Mouse (Mus musculus) heart, embryonic 16.5 days (tissue): ENCODE results near the gene Osbpl8. TPM values are rescaled to one million over a fixed set of nuclear protein-coding genes. Genes with fewer than 3 reads are reported as not detected.

Experiments used
- ATAC-seq: fragments of 200-750 bp; cut with Nextera tagmentation; replicated peaks from 2 replicates; pipeline ENCODE4 v1.8.0; 2017; ENCODE audit warnings: moderate number of reproducible peaks; ENCODE audit not compliant: insufficient read depth, low FRiP score; ENCODE audit errors: extremely low read depth
- H3K27ac ChIP-seq: fragments of 300-500 bp; sonication (generic); 2 replicates; pipeline ENCODE4 v1.5.1; 2014; ENCODE audit warnings: mild to moderate bottlenecking, low read length, control low read depth, moderate library complexity
- H3K27me3 ChIP-seq: fragments of 300-500 bp; sonication (generic); 2 replicates; pipeline ENCODE4 v1.6.1; 2014; ENCODE audit warnings: low read length, mixed read lengths; ENCODE audit not compliant: control insufficient read depth, insufficient read depth
- H3K36me3 ChIP-seq: fragments of 300-500 bp; sonication (generic); 2 replicates; pipeline ENCODE4 v1.6.1; 2014; ENCODE audit not compliant: control insufficient read depth, insufficient read depth
- H3K4me1 ChIP-seq: fragments of 300-500 bp; sonication (generic); 2 replicates; pipeline ENCODE4 v1.6.1; 2014; ENCODE audit warnings: low read length, mixed read lengths; ENCODE audit not compliant: control insufficient read depth, insufficient read depth
- H3K4me2 ChIP-seq: fragments of 300-500 bp; sonication (generic); 2 replicates; pipeline ENCODE4 v1.6.1; 2014; ENCODE audit warnings: low read depth, mild to moderate bottlenecking, control low read depth, low read length
- H3K4me3 ChIP-seq: fragments of 300-500 bp; sonication (generic); 2 replicates; pipeline ENCODE4 v1.5.1; 2014; ENCODE audit warnings: mild to moderate bottlenecking, control low read depth, low read length
- H3K9ac ChIP-seq: fragments of 300-500 bp; sonication (generic); 2 replicates; pipeline ENCODE4 v1.6.1; 2014; ENCODE audit warnings: low read length, control low read depth
- H3K9me3 ChIP-seq: fragments of 300-500 bp; sonication (generic); replicated peaks from 2 replicates; pipeline ENCODE4 v1.6.1; 2016; ENCODE audit warnings: low read length; ENCODE audit not compliant: control insufficient read depth
- WGBS: fragments of 180-500 bp; shearing (Covaris S2); extraction: QIAGEN DNeasy Blood & Tissue Kit; methylation state at CpG from one replicate; pipeline ENCODE4 v1.1.7; 2014; 5-methylcytosine and 5-hydroxymethylcytosine counted together
- polyA plus RNA-seq: library from polyadenylated mRNA; unstranded; fragments of >200 nt; fragmentation: Nextera tagmentation; extraction: Ambion mirVana; gene quantifications from 2 replicates; pipeline ENCODE4 v1.2.1, GENCODE M21; 2015

Osbpl8 gene
- polyA plus RNA-seq, 1 experiment from 2014 or later: 28.8 TPM

DNA sequence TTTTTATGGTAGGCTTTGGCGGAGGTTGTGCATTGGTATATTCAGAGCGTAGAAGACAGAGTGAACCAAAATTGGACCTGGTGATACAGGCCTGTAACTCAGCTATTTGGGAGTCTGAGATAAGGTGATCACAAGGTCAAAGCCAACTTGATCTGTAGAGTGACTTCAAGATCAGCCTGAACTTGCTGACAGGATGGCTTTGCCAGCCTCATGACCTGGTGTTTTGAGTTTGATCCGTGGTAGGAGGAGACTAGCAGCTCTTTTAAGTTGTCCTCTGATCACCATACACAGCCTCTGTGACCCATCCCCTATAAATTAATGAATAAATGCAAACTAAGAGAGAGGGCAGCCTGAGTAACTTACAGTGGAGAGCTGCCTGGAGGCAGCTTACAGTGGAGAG, 3.8 kb downstream of the Osbpl8 start:
- Histone ChIP-seq H3K36me3 (no peaks in the 10 kb centered on the region), H3K27ac (peak overlapping the region; percentile 92), H3K4me2 (peak overlapping the region; percentile 58), H3K4me3 (peak overlapping the region; percentile 41), H3K27me3 (no peaks in the 10 kb centered on the region), H3K9me3 (no peaks in the 10 kb centered on the region), H3K9ac (peak overlapping the region; percentile 60), H3K4me1 (peaks cover 56% of the 10 kb centered on the region)
- ATAC-seq: peak; percentile 10; the same call in 1 of the 2 replicates
- 37% methylated on average over 3 of the region's 3 CpGs for WGBS

DNA sequence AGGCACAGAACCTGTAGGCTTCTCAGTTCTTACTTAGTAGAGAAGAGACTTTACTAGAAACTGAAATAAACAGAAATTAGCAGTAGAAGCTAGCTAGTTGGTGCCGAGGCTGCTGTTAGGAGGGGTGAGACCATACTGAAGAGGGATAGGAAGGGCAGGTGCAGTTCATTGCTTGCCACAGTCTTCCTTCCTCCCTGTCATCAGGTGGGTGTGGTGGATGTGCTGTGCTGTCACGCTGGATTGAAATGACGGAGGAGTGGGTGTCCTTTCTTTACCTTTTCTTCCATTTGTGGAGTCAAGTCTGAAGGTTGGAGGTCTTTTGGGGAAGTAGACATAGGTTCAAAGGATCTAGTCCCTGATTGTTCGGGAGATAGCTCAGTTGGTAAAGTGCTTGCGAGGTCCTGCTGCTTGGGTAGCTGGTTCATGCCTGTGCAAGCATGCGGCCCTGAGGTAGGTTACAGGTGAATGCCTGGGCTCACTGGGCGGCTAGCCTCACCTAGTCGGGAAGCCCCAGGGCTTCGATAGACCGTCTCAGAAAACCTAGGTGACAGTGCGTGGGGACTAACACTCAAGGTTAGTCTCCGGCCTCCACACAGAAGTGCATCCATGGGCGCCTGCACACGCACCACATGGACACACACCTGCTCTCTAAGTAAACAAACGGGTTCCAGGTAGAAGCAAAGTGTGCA, 6.8 kb downstream of the Osbpl8 start:
- 82% methylated on average over 15 of the region's 15 CpGs for WGBS
- no peaks in the 10 kb centered on the region for H3K27me3 ChIP-seq
- peak overlapping the region; percentile 21; the same call in 1 of the 2 replicates for H3K4me2 ChIP-seq
- no peak overlapping the region for H3K4me3 ChIP-seq
- H3K4me1 ChIP-seq: peaks cover 65% of the 10 kb centered on the region
- no peaks in the 10 kb centered on the region for H3K36me3 ChIP-seq
- no peaks in the 10 kb centered on the region for H3K9me3 ChIP-seq
- peak overlapping the region; percentile 44 for H3K9ac ChIP-seq
- no peak for ATAC-seq
- H3K27ac ChIP-seq: peak overlapping the region; percentile 34

DNA sequence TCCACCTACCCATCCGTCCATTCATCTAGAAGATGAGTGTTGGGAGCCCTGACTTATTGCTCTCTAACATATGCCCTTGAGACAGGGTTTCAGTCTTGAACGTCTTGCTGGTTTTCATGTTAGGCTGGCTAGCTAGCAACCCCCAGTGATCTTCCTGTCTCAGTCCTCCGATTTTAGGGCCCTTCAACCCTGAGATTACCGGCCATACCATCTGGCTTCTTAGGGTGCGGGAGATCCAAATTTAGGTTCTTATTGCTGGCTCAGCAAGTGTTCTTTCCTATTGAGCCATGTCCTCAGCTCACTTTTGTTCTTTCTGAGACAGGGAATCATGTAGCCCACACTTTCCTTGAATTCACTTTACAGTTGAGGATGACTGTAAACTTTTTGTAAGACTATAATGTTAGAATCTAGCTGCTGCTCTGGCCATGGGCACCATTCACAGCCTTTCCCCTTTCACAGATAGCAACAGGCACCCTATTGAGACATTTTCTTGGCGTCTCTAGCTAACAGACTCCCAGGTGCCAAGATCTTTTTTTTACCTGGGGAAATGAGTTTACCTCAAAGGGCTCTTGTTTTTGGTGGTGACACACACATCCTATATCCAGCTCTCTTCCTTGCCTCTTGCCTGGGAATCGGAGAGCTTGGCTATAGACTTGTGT, 9.2 kb downstream of the Osbpl8 start:
- Histone ChIP-seq H3K27ac (peak overlapping the region; percentile 48), H3K4me2 (no peak overlapping the region), H3K4me1 (peaks cover 67% of the 10 kb centered on the region), H3K9me3 (no peaks in the 10 kb centered on the region), H3K9ac (no peak overlapping the region), H3K27me3 (no peaks in the 10 kb centered on the region), H3K4me3 (no peak overlapping the region), H3K36me3 (no peaks in the 10 kb centered on the region)
- ATAC-seq: no peak
- 62% methylated on average over 7 of the region's 7 CpGs for WGBS

DNA sequence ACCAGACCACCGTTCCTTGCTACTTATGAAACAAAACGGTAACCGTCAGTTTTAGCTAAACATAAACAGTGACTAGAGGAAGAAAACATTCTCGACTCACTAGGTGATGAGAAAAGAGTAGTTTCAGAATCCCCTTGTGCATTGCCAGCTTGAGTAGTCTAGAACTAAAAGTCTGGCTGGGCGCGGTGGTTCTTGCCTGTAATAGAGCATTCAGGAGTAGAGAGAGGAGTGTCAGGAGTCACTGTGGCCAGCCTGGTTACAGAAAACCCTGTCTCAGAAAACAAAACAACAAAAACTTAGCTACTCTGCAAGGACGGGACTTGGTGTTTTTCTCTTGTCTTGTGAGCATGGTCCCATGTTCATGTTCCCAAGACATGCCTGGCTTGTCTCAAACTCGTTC, 12.8 kb downstream of the Osbpl8 start:
- WGBS: 64% methylated on average over 8 of the region's 8 CpGs

DNA sequence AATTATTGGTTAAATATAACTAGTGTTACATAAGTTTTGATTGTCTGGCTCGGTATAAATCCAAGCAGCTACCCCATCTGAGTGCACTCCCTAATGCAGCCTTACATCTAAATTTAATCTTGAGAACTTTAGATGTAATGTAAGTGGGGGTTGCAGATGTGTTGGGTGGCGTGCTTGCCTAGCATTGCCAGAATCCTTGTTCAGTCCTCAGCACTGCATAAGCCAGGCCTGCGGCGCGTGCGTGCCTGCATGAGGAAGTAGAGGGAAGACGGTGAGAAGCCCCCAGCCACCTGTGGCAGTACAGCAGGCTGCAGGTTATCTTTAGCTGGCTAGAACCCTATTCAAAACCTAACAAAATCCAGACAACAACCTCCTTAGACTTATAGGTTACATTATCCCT, 13.5 kb downstream of the Osbpl8 start:
- Histone ChIP-seq H3K9me3 (no peaks in the 10 kb centered on the region), H3K4me2 (no peak overlapping the region), H3K4me1 (peaks cover 61% of the 10 kb centered on the region), H3K27ac (0 out of 2 replicates have a peak overlapping the region, but pooled peaks have one; percentile 2), H3K9ac (no peak overlapping the region), H3K36me3 (no peaks in the 10 kb centered on the region), H3K4me3 (no peak overlapping the region), H3K27me3 (no peaks in the 10 kb centered on the region)
- ATAC-seq: no peak
- 59% methylated on average over 7 of the region's 7 CpGs for WGBS

More for the DNA sequence above, 12.8 kb downstream of the Osbpl8 start:
- no peak for ATAC-seq
- no peak overlapping the region for H3K4me3 ChIP-seq
- no peak overlapping the region; the same call in 1 of the 2 replicates for H3K9ac ChIP-seq
- H3K4me2 ChIP-seq: no peak overlapping the region
- H3K36me3 ChIP-seq: no peaks in the 10 kb centered on the region
- H3K27ac ChIP-seq: peak overlapping the region; percentile 39
- no peaks in the 10 kb centered on the region for H3K27me3 ChIP-seq
- no peaks in the 10 kb centered on the region for H3K9me3 ChIP-seq
- H3K4me1 ChIP-seq: peaks cover 62% of the 10 kb centered on the region

DNA sequence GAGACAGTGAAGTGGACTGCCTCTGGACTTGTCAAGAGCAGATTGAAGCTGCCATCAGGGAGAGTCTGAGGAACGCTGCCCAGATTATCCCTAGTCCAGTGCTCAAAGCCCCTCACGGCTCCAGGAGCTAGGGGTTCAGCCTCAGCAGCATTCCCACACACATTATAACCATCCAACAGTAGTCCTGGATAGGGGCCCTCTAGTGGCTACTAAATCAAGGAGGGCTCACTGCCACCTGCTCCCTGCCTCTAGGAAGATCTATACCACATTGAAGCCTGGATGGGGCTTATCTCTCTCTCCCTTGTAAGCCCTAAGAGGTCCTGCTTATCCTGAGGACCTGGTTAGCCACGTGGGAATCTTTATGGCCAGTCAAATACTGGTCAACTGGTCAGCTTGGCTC, 16.1 kb downstream of the Osbpl8 start:
- 12% methylated on average over 3 of the region's 3 CpGs for WGBS
- Histone ChIP-seq H3K27ac (peak overlapping the region; percentile 34), H3K36me3 (no peaks in the 10 kb centered on the region), H3K4me3 (no peak overlapping the region), H3K4me1 (peaks cover 69% of the 10 kb centered on the region), H3K27me3 (no peaks in the 10 kb centered on the region), H3K9me3 (no peaks in the 10 kb centered on the region), H3K4me2 (peak overlapping the region; percentile 14; the same call in 1 of the 2 replicates), H3K9ac (0 out of 2 replicates have a peak overlapping the region, but pooled peaks have one; percentile 30)
- peak; percentile 49 for ATAC-seq

DNA sequence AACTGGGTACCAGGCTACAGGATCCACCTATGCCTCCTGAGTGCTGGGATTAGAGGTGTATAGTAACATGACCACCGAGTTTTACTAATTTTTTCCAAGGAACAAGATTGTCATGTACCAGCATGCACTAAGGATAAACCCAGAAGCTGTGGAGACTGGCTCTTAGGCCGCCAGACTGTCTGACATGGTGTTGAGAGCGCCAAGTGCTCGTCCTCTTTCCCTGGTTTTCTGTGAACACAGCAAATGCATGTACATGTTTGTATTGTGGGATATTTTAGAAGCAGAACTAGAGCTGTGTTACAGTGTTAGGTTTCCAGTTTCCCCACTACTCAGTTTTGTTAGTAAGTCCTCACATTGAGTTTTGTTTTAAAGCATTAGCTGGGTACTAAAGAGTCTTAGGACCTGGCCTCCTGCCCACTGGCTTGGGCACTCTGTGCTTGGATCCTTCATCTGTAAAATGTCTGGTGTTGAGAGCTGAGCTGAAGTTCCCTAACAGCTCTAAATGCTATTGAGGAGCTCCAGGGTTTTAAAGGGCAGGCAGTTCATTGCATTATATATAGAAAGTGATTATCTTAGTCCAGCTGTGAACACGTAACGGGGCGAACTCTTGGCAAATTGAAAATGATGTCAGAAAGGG, 19.2 kb downstream of the Osbpl8 start:
- peak overlapping the region; percentile 7; the same call in 1 of the 2 replicates for H3K4me3 ChIP-seq
- peak overlapping the region; percentile 54 for H3K4me2 ChIP-seq
- peak overlapping the region; percentile 85 for H3K27ac ChIP-seq
- peak; percentile 72 for ATAC-seq
- WGBS: 36% methylated on average over 7 of the region's 7 CpGs
- no peaks in the 10 kb centered on the region for H3K36me3 ChIP-seq
- peaks cover 61% of the 10 kb centered on the region for H3K4me1 ChIP-seq
- no peaks in the 10 kb centered on the region for H3K27me3 ChIP-seq
- no peak overlapping the region; the same call in none of the 2 replicates for H3K9ac ChIP-seq
- no peaks in the 10 kb centered on the region for H3K9me3 ChIP-seq

DNA sequence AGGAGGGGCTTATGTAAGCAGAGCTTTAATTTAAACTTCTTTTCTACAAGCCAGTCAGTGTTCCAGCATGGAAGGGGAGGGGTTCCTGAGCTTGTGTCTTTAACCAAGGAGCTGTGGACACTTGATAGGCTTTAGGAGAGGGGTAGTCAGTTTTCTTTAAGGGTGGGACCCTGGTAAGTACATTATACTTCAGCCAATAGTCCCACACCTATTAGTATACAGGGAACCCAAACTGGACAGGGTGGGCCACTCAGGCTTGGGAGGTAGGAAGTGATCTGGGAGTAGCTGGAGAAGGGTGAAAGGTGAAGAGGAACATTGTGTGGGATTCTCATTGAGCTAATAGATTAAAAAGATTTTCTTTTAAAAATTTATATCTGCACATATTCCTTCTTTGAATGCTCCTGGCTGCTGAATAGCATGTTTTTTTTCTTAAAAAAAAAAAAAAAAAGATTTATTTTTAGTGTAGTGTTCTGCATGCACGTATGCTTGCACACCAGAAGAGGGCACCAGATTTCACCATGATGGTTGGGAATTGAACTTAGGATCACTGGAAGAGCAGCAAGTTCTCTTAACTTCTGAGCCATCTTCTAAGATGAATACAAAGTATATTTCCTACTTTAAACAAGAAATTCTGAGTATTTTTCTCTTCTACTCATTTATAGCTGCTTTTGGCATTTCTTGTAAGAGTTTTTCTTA, 21.2 kb downstream of the Osbpl8 start:
- Histone ChIP-seq H3K9me3 (no peaks in the 10 kb centered on the region), H3K4me1 (peaks cover 56% of the 10 kb centered on the region), H3K27ac (no peak overlapping the region), H3K9ac (no peak overlapping the region), H3K27me3 (no peaks in the 10 kb centered on the region), H3K4me3 (no peak overlapping the region), H3K4me2 (no peak overlapping the region), H3K36me3 (no peaks in the 10 kb centered on the region)
- WGBS: 70% methylated on average over 1 of the region's 1 CpGs
- ATAC-seq: no peak
